Mouse (Mus musculus) CH12.LX (cell line): ENCODE measurements at regions not wholly inside any gene's neighbourhood (a gene's known extent, or its start where the extent isn't known, plus 50 kb on each side); places are given as distances from the start of the nearest gene placed in this dataset.

Experiments used
- DNase-seq: peaks from one replicate; pipeline ENCODE4 v3.0.0-alpha.2; 2013; ENCODE audit errors: extremely low read depth
- H3K27ac ChIP-seq: 2 replicates; pipeline ENCODE4 v1.5.1; 2012; ENCODE audit warnings: low read depth, mild to moderate bottlenecking, control low read depth, moderate library complexity; ENCODE audit not compliant: insufficient read depth
- H3K27me3 ChIP-seq: replicated peaks from 2 replicates; pipeline ENCODE3; 2012; ENCODE audit warnings: inconsistent platforms
- H3K36me3 ChIP-seq, 2 experiments: replicated peaks in 1 of 2; 2 replicates each; pipeline versions ENCODE3 to v1.6.1; 2012; ENCODE audit warnings: inconsistent platforms in 1 of 2, low read length in 1 of 2, mild to moderate bottlenecking in 1 of 2, mixed read lengths in 1 of 2, moderate library complexity in 1 of 2; ENCODE audit not compliant: control insufficient read depth in 1 of 2, insufficient read depth in 1 of 2
- H3K4me1 ChIP-seq, 2 experiments: 2 replicates each; pipeline ENCODE4 v1.6.1; 2012; ENCODE audit warnings: inconsistent platforms in 1 of 2, moderate library complexity in 1 of 2; ENCODE audit not compliant: insufficient read depth in 2 of 2, control insufficient read depth in 1 of 2
- H3K4me2 ChIP-seq: 2 replicates; pipeline ENCODE4 v1.6.1; 2012; ENCODE audit warnings: low read depth, mild to moderate bottlenecking, control low read depth; ENCODE audit not compliant: poor library complexity, insufficient read depth, severe bottlenecking
- H3K4me3 ChIP-seq, 3 experiments: fragments of 150-350 bp in 1 of 3; sonication (generic) in 1 of 3; replicated peaks in 1 of 3; 2 replicates each; pipeline versions ENCODE3 to v1.5.1; 2011 to 2012; ENCODE audit warnings: low read depth in 2 of 3, low read length in 2 of 3, mild to moderate bottlenecking in 2 of 3, moderate library complexity in 2 of 3, control low read depth in 1 of 3, improper control_type of control experiment in 1 of 3, inconsistent platforms in 1 of 3, mixed read lengths in 1 of 3; ENCODE audit not compliant: poor library complexity in 1 of 3
- H3K79me2 ChIP-seq: replicated peaks from 2 replicates; pipeline ENCODE4 v1.6.1; 2012; ENCODE audit warnings: mild to moderate bottlenecking, moderate library complexity; ENCODE audit not compliant: control insufficient read depth, poor library complexity, insufficient read depth, severe bottlenecking; ENCODE audit errors: extremely low read depth
- H3K9ac ChIP-seq: 2 replicates; pipeline ENCODE4 v1.6.1; 2012; ENCODE audit warnings: low read depth, mild to moderate bottlenecking, control low read depth, moderate library complexity; ENCODE audit not compliant: insufficient read depth
- H3K9me3 ChIP-seq: replicated peaks from 2 replicates; pipeline ENCODE3; 2012; ENCODE audit warnings: low read length, inconsistent platforms, mixed read lengths
- BHLHE40 ChIP-seq: IDR thresholded peaks from 2 replicates; pipeline ENCODE4 v1.6.1; 2011; ENCODE audit warnings: mild to moderate bottlenecking, low read depth, low read length, improper control_type of control experiment
- CHD1 ChIP-seq: IDR thresholded peaks from 2 replicates; pipeline ENCODE4 v1.6.1; 2012; ENCODE audit warnings: low read depth, low read length, improper control_type of control experiment, inconsistent platforms
- CHD2 ChIP-seq: IDR thresholded peaks from 2 replicates; pipeline ENCODE4 v1.6.1; 2011; ENCODE audit warnings: low read length, improper control_type of control experiment
- CTCF ChIP-seq, 2 experiments: IDR thresholded peaks in 1 of 2; conservative IDR thresholded peaks in 1 of 2; 2 replicates each; pipeline ENCODE4 v1.5.1; 2011 to 2012; ENCODE audit warnings: low read depth in 2 of 2, low read length in 2 of 2, improper control_type of control experiment in 1 of 2, inconsistent platforms in 1 of 2, mild to moderate bottlenecking in 1 of 2, moderate library complexity in 1 of 2
- EP300 ChIP-seq: IDR thresholded peaks from 2 replicates; pipeline ENCODE4 v1.6.1; 2011; ENCODE audit warnings: low read length, improper control_type of control experiment
- ETS1 ChIP-seq: conservative IDR thresholded peaks from 2 replicates; pipeline ENCODE4 v1.6.1; 2012; ENCODE audit warnings: low read depth, mild to moderate bottlenecking, inconsistent platforms, low read length, improper control_type of control experiment, moderate library complexity
- GABPA ChIP-seq: IDR thresholded peaks from 2 replicates; pipeline ENCODE4 v1.6.1; 2012; ENCODE audit warnings: low read depth, low read length, improper control_type of control experiment, inconsistent platforms; ENCODE audit not compliant: insufficient replicate concordance
- JUN ChIP-seq: IDR thresholded peaks from 2 replicates; pipeline ENCODE4 v1.6.1; 2011; ENCODE audit warnings: low read depth, mild to moderate bottlenecking, low read length, improper control_type of control experiment, moderate library complexity; ENCODE audit not compliant: insufficient read depth
- JUND ChIP-seq: conservative IDR thresholded peaks from 2 replicates; pipeline ENCODE4 v1.6.1; 2011; ENCODE audit warnings: low read depth, low read length, improper control_type of control experiment
- MEF2A ChIP-seq: IDR thresholded peaks from 2 replicates; pipeline ENCODE4 v1.6.1; 2014; ENCODE audit warnings: low read depth, mild to moderate bottlenecking, inconsistent platforms, low read length, improper control_type of control experiment, borderline replicate concordance
- MXI1 ChIP-seq: IDR thresholded peaks from 2 replicates; pipeline ENCODE4 v1.6.1; 2011; ENCODE audit warnings: mild to moderate bottlenecking, low read depth, low read length, improper control_type of control experiment
- MYC ChIP-seq: IDR thresholded peaks from 2 replicates; pipeline ENCODE4 v1.6.1; 2011; ENCODE audit warnings: low read depth, mild to moderate bottlenecking, improper control_type of control experiment, low read length
- NELFE ChIP-seq: IDR thresholded peaks from 2 replicates; pipeline ENCODE4 v1.6.1; 2011; ENCODE audit warnings: low read depth, low read length, improper control_type of control experiment
- POLR2A ChIP-seq: IDR thresholded peaks from 2 replicates; pipeline ENCODE4 v1.6.1; 2011; ENCODE audit warnings: low read depth, mild to moderate bottlenecking, improper control_type of control experiment, low read length
- POLR2AphosphoS2 ChIP-seq: IDR thresholded peaks from 2 replicates; pipeline ENCODE4 v1.6.1; 2011; ENCODE audit warnings: low read depth, low read length, improper control_type of control experiment
- SMC3 ChIP-seq: IDR thresholded peaks from 2 replicates; pipeline ENCODE4 v1.6.1; 2011; ENCODE audit warnings: low read depth, low read length, improper control_type of control experiment
- TCF12 ChIP-seq: IDR thresholded peaks from 2 replicates; pipeline ENCODE4 v1.6.1; 2014; ENCODE audit warnings: low read depth, mild to moderate bottlenecking, inconsistent platforms, low read length, improper control_type of control experiment
- USF1 ChIP-seq: IDR thresholded peaks from 2 replicates; pipeline ENCODE4 v1.6.1; 2014; ENCODE audit warnings: low read depth, mild to moderate bottlenecking, inconsistent platforms, low read length, improper control_type of control experiment
- USF2 ChIP-seq: conservative IDR thresholded peaks from 2 replicates; pipeline ENCODE4 v1.6.1; 2011; ENCODE audit warnings: low read depth, low read length, improper control_type of control experiment
- ZC3H11A ChIP-seq: IDR thresholded peaks from 2 replicates; pipeline ENCODE4 v1.6.1; 2012; ENCODE audit warnings: low read depth, mild to moderate bottlenecking, inconsistent platforms, low read length, improper control_type of control experiment
- ZKSCAN1 ChIP-seq: IDR thresholded peaks from 2 replicates; pipeline ENCODE4 v1.6.1; 2012; ENCODE audit warnings: low read depth, inconsistent platforms, low read length, improper control_type of control experiment, borderline replicate concordance
- ZMIZ1 ChIP-seq: IDR thresholded peaks from 2 replicates; pipeline ENCODE4 v1.6.1; 2012; ENCODE audit warnings: low read depth, mild to moderate bottlenecking, inconsistent platforms, low read length, improper control_type of control experiment
- ZNF384 ChIP-seq: IDR thresholded peaks from 2 replicates; pipeline ENCODE4 v1.6.1; 2012; ENCODE audit warnings: low read depth, low read length, improper control_type of control experiment, inconsistent platforms
- dilution Hi-C: fragments of 300-500 bp; cut with MboI; formaldehyde crosslinking; loops from 2 replicates; pipeline ENCODE4 v1.14.3; 2020; ENCODE audit warnings: low sequenced_read_pairs; ENCODE audit not compliant: extremely low pct_unique_long_range_greater_than_20kb, extremely low pct_ligation_motif_present
- in situ Hi-C: fragments of 300-500 bp; cut with MboI; formaldehyde crosslinking; loops from 3 replicates; pipeline ENCODE4 v1.14.3; 2019; ENCODE audit warnings: low sequenced_read_pairs, low pct_ligation_motif_present, low pct_unique_long_range_greater_than_20kb, mixed read lengths

GRCm38 (mm10) chr8:34502606-34503162 lies 391.1 kb upstream of the Gm10131 start:
- H3K4me3 ChIP-seq: no peak overlapping the region
- dilution Hi-C loops (no loop called here), in situ Hi-C loops (no loop called here)
- H3K9me3 ChIP-seq: no peaks in the 10 kb centered on the region
- H3K27me3 ChIP-seq: no peaks in the 10 kb centered on the region
- DNase-seq: no peak
- TF ChIP-seq CTCF (conservative IDR thresholded peaks at IDR 0.05 in 1 of 2, IDR thresholded peaks at IDR 0.05 in 1 of 2; ENCODE audit: low read depth in 2 of 2, low read length in 2 of 2) (no peak), SMC3 (no peak), GABPA (no peak)
- no peak overlapping the region for H3K4me2 ChIP-seq
- no peaks in the 10 kb centered on the region for H3K4me1 ChIP-seq
- H3K9ac ChIP-seq: no peak overlapping the region
- no peak overlapping the region for H3K27ac ChIP-seq
- no peaks in the 10 kb centered on the region for H3K36me3 ChIP-seq
- H3K79me2 ChIP-seq: no peaks in the 10 kb centered on the region

DNA sequence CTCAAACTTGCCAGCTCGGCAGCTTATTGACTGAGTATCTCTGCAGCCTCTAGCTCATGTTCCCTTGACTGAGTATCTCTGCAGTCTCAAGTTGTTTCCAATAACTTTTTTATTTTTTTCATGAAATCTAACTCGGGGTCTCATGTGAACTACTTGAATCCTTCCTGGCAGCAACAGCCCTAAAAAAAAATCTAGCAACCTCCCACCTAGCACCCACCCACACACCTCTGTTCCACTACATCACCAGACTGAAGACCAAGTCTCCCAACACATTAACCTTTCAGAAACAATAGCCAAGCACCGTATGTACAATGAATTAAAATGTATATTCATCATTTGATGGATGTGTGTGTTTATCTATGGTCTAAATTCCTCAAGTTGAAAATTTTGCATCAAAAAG lies 387.7 kb upstream of the Gm10131 start:
- H3K4me1 ChIP-seq: no peaks in the 10 kb centered on the region
- no peaks in the 10 kb centered on the region for H3K9me3 ChIP-seq
- H3K79me2 ChIP-seq: no peaks in the 10 kb centered on the region
- no peak overlapping the region for H3K9ac ChIP-seq
- no peak overlapping the region for H3K27ac ChIP-seq
- H3K36me3 ChIP-seq: no peaks in the 10 kb centered on the region
- DNase-seq: no peak
- no peak for TF ChIP-seq TCF12
- no peak for TF ChIP-seq ZMIZ1
- TF ChIP-seq NELFE: no peak
- TF ChIP-seq CHD1: no peak
- no peak for TF ChIP-seq BHLHE40
- TF ChIP-seq EP300: no peak
- no peak for TF ChIP-seq MEF2A
- TF ChIP-seq ETS1: no peak
- no peaks in the 10 kb centered on the region for H3K27me3 ChIP-seq
- dilution Hi-C loops (no loop called here), in situ Hi-C loops (no loop called here)
- H3K4me3 ChIP-seq: no peak overlapping the region
- H3K4me2 ChIP-seq: no peak overlapping the region

- no peak for DNase-seq
- Histone ChIP-seq H3K4me1 (no peaks in the 10 kb centered on the region), H3K9me3 (no peaks in the 10 kb centered on the region), H3K79me2 (no peaks in the 10 kb centered on the region), H3K36me3 (no peaks in the 10 kb centered on the region), H3K4me2 (no peak overlapping the region), H3K27me3 (no peaks in the 10 kb centered on the region), H3K27ac (no peak overlapping the region), H3K9ac (no peak overlapping the region), H3K4me3 (no peak overlapping the region)
- no peak for TF ChIP-seq TCF12
- no peak for TF ChIP-seq POLR2AphosphoS2
- TF ChIP-seq USF1: no peak
- TF ChIP-seq ZC3H11A: no peak
- no peak for TF ChIP-seq ZKSCAN1
- no peak for TF ChIP-seq JUND
- no peak for TF ChIP-seq MEF2A
- TF ChIP-seq POLR2A: no peak
- TF ChIP-seq ETS1: no peak
- no peak for TF ChIP-seq GABPA
- TF ChIP-seq CHD2: no peak
- no peak for TF ChIP-seq SMC3
- no peak for TF ChIP-seq USF2
- TF ChIP-seq MYC: no peak
- no peak for TF ChIP-seq ZMIZ1
- no peak for TF ChIP-seq MXI1
- TF ChIP-seq JUN: no peak
- TF ChIP-seq CHD1: no peak
- TF ChIP-seq ZNF384: no peak
- dilution Hi-C loops: no loop called here
- in situ Hi-C loops: no loop called here
Measured at GRCm38 (mm10) chr8:34496751-34497150, 385.2 kb upstream of the Gm10131 start.
